Mouse (Mus musculus): ENCODE data around the gene Arrdc1. TPM values are rescaled to one million over a fixed set of nuclear protein-coding genes. Genes with fewer than 3 reads are reported as not detected.

Gene Arrdc1
- polyA plus RNA-seq, 1 experiment from 2014 or later, result 23.9 TPM

GRCm38 (mm10) chr2:24914762-24915161, 20.3 kb downstream of the Arrdc1 start:
- Histone ChIP-seq H3K4me1 (replicated peaks) (peaks cover 17% of the 10 kb centered on the region), H3K4me3 (no peak overlapping the region), H3K4me2 (no peak overlapping the region), H3K27ac (no peak overlapping the region), H3K36me3 (0 out of 2 replicates have a peak, but pooled peaks cover 6% of the 10 kb centered on the region), H3K9me3 (no peaks in the 10 kb centered on the region), H3K27me3 (no peaks in the 10 kb centered on the region), H3K9ac (no peak overlapping the region)
- ATAC-seq (ENCODE audit: low FRiP score), result no peak
- WGBS, result 91% methylated on average over 3 of the region's 3 CpGs

DNA sequence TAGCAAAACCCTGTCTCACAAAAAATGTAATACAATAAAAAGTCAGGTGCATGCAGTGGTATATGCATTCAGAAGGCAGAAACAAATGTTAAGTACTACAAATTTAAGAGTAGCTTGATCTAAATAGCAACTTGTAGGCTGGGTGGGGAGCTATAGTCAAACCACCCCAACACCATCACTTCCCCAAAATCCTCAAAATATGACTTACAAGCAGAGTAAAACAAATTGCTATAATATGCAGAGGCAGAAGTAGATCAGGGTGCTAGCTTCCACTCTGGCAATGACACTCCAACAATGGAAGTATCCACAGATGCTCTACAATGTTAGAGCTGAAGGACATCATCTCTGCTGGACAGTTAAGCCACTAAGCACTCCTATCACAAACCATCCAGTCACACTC, 22.5 kb downstream of the Arrdc1 start:
- Histone ChIP-seq H3K27ac (no peak overlapping the region), H3K4me1 (replicated peaks) (peaks cover 11% of the 10 kb centered on the region), H3K36me3 (0 out of 2 replicates have a peak, but pooled peaks cover 6% of the 10 kb centered on the region), H3K4me2 (no peak overlapping the region), H3K4me3 (no peak overlapping the region), H3K9me3 (no peaks in the 10 kb centered on the region), H3K9ac (no peak overlapping the region), H3K27me3 (no peaks in the 10 kb centered on the region)
- ATAC-seq (ENCODE audit: low FRiP score), result no peak

DNA sequence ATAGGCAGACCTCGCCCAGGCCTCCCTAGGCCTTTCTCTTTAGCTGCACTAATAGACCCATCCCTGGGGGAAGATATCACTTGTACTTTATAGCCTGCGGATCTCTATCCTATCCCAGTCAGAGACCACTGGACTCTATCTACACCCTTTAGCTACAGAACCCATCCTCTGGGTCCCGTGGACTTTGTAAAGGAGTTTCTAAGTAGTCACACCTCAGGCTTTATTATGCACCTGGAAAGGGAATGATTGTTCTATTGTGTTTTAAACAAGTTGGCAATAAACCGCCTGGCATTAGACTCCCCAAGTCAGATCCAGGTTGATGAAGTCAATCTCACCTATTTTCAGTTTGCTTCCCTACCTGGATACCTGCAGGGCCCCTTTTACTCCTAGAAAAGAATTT, 22.9 kb downstream of the Arrdc1 start:
- no peak overlapping the region for H3K9ac ChIP-seq
- WGBS, result 91% methylated on average over 4 of the region's 4 CpGs
- H3K4me3 ChIP-seq, result no peak overlapping the region
- peaks cover 7% of the 10 kb centered on the region for H3K4me1 ChIP-seq (replicated peaks)
- 0 out of 2 replicates have a peak, but pooled peaks cover 6% of the 10 kb centered on the region for H3K36me3 ChIP-seq
- no peak overlapping the region; the same call in 1 of the 2 replicates for H3K27ac ChIP-seq
- no peaks in the 10 kb centered on the region for H3K9me3 ChIP-seq
- ATAC-seq (ENCODE audit: low FRiP score), result no peak
- no peaks in the 10 kb centered on the region for H3K27me3 ChIP-seq
- no peak overlapping the region for H3K4me2 ChIP-seq

GRCm38 (mm10) chr2:24910481-24910880, 24.6 kb downstream of the Arrdc1 start:
- H3K4me1 ChIP-seq (replicated peaks), result peaks cover 17% of the 10 kb centered on the region
- ATAC-seq (ENCODE audit: low FRiP score), result no peak

GRCm38 (mm10) chr2:24905653-24906155, 29.3 kb downstream of the Arrdc1 start:
- WGBS, result 7% methylated on average over 2 of the region's 2 CpGs
- H3K36me3 ChIP-seq, result no peaks in the 10 kb centered on the region
- peak overlapping the region; percentile 36 for H3K4me2 ChIP-seq
- peak overlapping the region; percentile 92 for H3K27ac ChIP-seq
- no peaks in the 10 kb centered on the region for H3K9me3 ChIP-seq
- no peak overlapping the region for H3K4me3 ChIP-seq
- no peaks in the 10 kb centered on the region for H3K27me3 ChIP-seq
- no peak for ATAC-seq (ENCODE audit: low FRiP score)
- H3K4me1 ChIP-seq (replicated peaks), result peaks cover 48% of the 10 kb centered on the region
- H3K9ac ChIP-seq, result peak overlapping the region; percentile 62

More at GRCm38 (mm10) chr2:24910481-24910880, 24.6 kb downstream of the Arrdc1 start:
- H3K27ac ChIP-seq, result no peak overlapping the region
- H3K4me2 ChIP-seq, result no peak overlapping the region
- H3K9ac ChIP-seq, result no peak overlapping the region
- 0 out of 2 replicates have a peak, but pooled peaks cover 6% of the 10 kb centered on the region for H3K36me3 ChIP-seq
- no peaks in the 10 kb centered on the region for H3K9me3 ChIP-seq
- no peaks in the 10 kb centered on the region for H3K27me3 ChIP-seq
- WGBS, result 93% methylated on average over 4 of the region's 4 CpGs
- H3K4me3 ChIP-seq, result no peak overlapping the region

DNA sequence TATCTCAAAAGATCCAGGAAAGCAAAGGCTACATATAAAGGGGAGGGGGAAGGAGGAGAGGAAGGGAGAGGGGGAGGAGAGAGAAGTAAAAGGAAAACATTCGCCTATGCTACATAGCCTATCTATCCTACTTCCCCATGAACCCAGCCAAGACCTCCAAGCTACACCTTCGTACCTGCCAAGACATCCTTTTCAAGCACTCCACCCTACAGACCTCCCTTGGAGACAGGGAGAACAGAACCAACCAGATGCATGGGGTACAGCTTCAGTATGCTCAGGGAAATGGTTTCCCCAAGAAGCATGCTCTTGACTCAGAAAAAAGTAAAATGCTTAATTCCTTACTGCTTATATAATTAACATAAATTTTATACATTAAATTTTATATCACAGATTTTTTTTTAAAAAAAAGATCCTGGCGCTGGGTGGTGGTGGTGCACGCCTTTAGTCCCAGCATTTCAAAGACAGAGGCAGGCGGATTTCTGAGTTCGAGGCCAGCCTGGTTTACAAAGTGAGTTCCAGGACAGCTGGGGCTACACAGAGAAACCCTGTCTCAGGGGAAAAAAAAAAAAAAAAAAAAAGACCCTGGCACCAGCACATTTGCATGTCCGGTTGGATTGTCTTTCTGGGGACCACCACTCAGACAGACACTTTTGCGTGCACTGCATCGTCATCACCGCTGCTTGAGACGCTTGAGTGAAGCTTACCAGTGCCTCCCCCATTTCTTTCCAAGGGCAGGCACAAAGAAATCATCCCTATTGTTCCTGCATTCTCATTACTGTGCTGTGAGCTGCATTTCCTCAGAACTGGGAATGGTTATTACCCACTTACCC, 30.0 kb downstream of the Arrdc1 start:
- ATAC-seq (ENCODE audit: low FRiP score), result peak; percentile 82
- no peak overlapping the region for H3K4me3 ChIP-seq
- no peaks in the 10 kb centered on the region for H3K36me3 ChIP-seq
- peaks cover 48% of the 10 kb centered on the region for H3K4me1 ChIP-seq (replicated peaks)
- no peaks in the 10 kb centered on the region for H3K9me3 ChIP-seq
- H3K9ac ChIP-seq, result peak overlapping the region; percentile 62
- H3K4me2 ChIP-seq, result peak overlapping the region; percentile 36
- H3K27me3 ChIP-seq, result no peaks in the 10 kb centered on the region
- H3K27ac ChIP-seq, result peak overlapping the region; percentile 92
- WGBS, result 43% methylated on average over 11 of the region's 11 CpGs

DNA sequence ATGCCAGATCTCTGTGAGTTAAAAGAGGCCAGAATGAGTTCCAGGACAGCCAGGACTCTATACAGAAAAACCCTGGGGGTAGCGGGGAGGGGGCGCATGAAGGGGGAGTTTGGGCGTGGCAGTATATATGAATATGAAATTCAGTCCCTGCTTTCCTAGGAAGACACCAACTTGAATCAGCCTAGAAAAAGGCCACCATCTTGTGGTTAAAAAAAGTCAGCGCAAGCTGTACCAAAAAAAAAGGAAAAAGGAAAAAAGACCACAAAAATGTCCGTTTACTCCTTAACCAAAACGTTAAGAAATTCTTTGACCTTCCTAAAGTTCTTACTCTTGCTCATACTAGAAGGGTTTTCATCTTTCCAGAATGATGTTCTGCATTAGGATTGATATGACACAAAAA, 32.1 kb downstream of the Arrdc1 start:
- ATAC-seq (ENCODE audit: low FRiP score), result no peak
- 84% methylated on average over 6 of the region's 6 CpGs for WGBS
- H3K4me2 ChIP-seq, result no peak overlapping the region
- no peak overlapping the region for H3K9ac ChIP-seq
- peaks cover 51% of the 10 kb centered on the region for H3K4me1 ChIP-seq (replicated peaks)
- peak overlapping the region; percentile 12; the same call in 1 of the 2 replicates for H3K27ac ChIP-seq
- no peak overlapping the region for H3K4me3 ChIP-seq
- H3K9me3 ChIP-seq, result no peaks in the 10 kb centered on the region
- H3K36me3 ChIP-seq, result no peaks in the 10 kb centered on the region
- H3K27me3 ChIP-seq, result no peaks in the 10 kb centered on the region

GRCm38 (mm10) chr2:24901055-24901454, 34.0 kb downstream of the Arrdc1 start:
- H3K36me3 ChIP-seq, result no peaks in the 10 kb centered on the region
- H3K27me3 ChIP-seq, result no peaks in the 10 kb centered on the region
- no peak overlapping the region; the same call in 1 of the 2 replicates for H3K27ac ChIP-seq
- H3K4me2 ChIP-seq, result no peak overlapping the region
- no peak overlapping the region for H3K9ac ChIP-seq
- peaks cover 49% of the 10 kb centered on the region for H3K4me1 ChIP-seq (replicated peaks)
- H3K4me3 ChIP-seq, result no peak overlapping the region
- 59% methylated on average over 5 of the region's 5 CpGs for WGBS
- no peaks in the 10 kb centered on the region for H3K9me3 ChIP-seq
- ATAC-seq (ENCODE audit: low FRiP score), result no peak

GRCm38 (mm10) chr2:24899292-24899691, 35.8 kb downstream of the Arrdc1 start:
- H3K9me3 ChIP-seq, result no peaks in the 10 kb centered on the region
- no peaks in the 10 kb centered on the region for H3K27me3 ChIP-seq
- no peak overlapping the region for H3K27ac ChIP-seq
- H3K4me3 ChIP-seq, result no peak overlapping the region
- H3K9ac ChIP-seq, result no peak overlapping the region
- no peaks in the 10 kb centered on the region for H3K36me3 ChIP-seq
- peaks cover 34% of the 10 kb centered on the region for H3K4me1 ChIP-seq (replicated peaks)
- no peak overlapping the region for H3K4me2 ChIP-seq
- ATAC-seq (ENCODE audit: low FRiP score), result no peak
- WGBS, result 90% methylated on average over 2 of the region's 2 CpGs

GRCm38 (mm10) chr2:24896761-24897160, 38.3 kb downstream of the Arrdc1 start:
- no peaks in the 10 kb centered on the region for H3K36me3 ChIP-seq
- H3K9ac ChIP-seq, result no peak overlapping the region
- 92% methylated on average over 4 of the region's 4 CpGs for WGBS
- H3K9me3 ChIP-seq, result no peaks in the 10 kb centered on the region
- ATAC-seq (ENCODE audit: low FRiP score), result no peak
- no peaks in the 10 kb centered on the region for H3K27me3 ChIP-seq
- H3K4me2 ChIP-seq, result no peak overlapping the region
- peaks cover 22% of the 10 kb centered on the region for H3K4me1 ChIP-seq (replicated peaks)
- no peak overlapping the region for H3K27ac ChIP-seq
- H3K4me3 ChIP-seq, result no peak overlapping the region

- H3K4me2 ChIP-seq, result no peak overlapping the region
- H3K4me3 ChIP-seq, result no peak overlapping the region
- no peaks in the 10 kb centered on the region for H3K27me3 ChIP-seq
- no peak for ATAC-seq (ENCODE audit: low FRiP score)
- no peak overlapping the region for H3K27ac ChIP-seq
- WGBS, result 95% methylated on average over 1 of the region's 1 CpGs
- H3K36me3 ChIP-seq, result no peaks in the 10 kb centered on the region
- H3K9ac ChIP-seq, result no peak overlapping the region
- no peaks in the 10 kb centered on the region for H3K9me3 ChIP-seq
- H3K4me1 ChIP-seq (replicated peaks), result peaks cover 13% of the 10 kb centered on the region
Observed at GRCm38 (mm10) chr2:24894211-24894610, 40.8 kb downstream of the Arrdc1 start.

- 93% methylated on average over 5 of the region's 5 CpGs for WGBS
- Histone ChIP-seq H3K4me3 (no peak overlapping the region), H3K4me2 (no peak overlapping the region), H3K9ac (no peak overlapping the region), H3K27ac (no peak overlapping the region), H3K27me3 (no peaks in the 10 kb centered on the region), H3K4me1 (replicated peaks) (peaks cover 10% of the 10 kb centered on the region), H3K9me3 (no peaks in the 10 kb centered on the region), H3K36me3 (no peaks in the 10 kb centered on the region)
- no peak for ATAC-seq (ENCODE audit: low FRiP score)
Observed at GRCm38 (mm10) chr2:24892318-24892717, 42.7 kb downstream of the Arrdc1 start.
